Mouse (Mus musculus) olfactory bulb, adult 2 months (tissue): ENCODE data around the gene Mrpl33. TPM values are rescaled to one million over a fixed set of nuclear protein-coding genes. Genes with fewer than 3 reads are reported as not detected.

Experiments used
- H3K27ac ChIP-seq: fragments of 200-500 bp; 2 replicates; pipeline ENCODE4 v1.5.1; 2012; ENCODE audit warnings: low read depth, low read length; ENCODE audit not compliant: insufficient read depth
- H3K4me1 ChIP-seq: fragments of 200-500 bp; 2 replicates; pipeline ENCODE4 v1.6.1; 2012; ENCODE audit warnings: low read length; ENCODE audit not compliant: control insufficient read depth, insufficient read depth
- H3K4me3 ChIP-seq: fragments of 200-500 bp; 2 replicates; pipeline ENCODE4 v1.5.1; 2012; ENCODE audit warnings: mild to moderate bottlenecking, low read depth, low read length, moderate library complexity; ENCODE audit not compliant: insufficient read depth
- CTCF ChIP-seq: fragments of 200-500 bp; IDR thresholded peaks from 2 replicates; pipeline ENCODE4 v1.5.1; 2012; ENCODE audit warnings: low read depth, mild to moderate bottlenecking, low read length, moderate library complexity; ENCODE audit not compliant: insufficient read depth
- POLR2A ChIP-seq: fragments of 200-500 bp; IDR thresholded peaks from 2 replicates; pipeline ENCODE4 v1.6.1; 2012; ENCODE audit warnings: mild to moderate bottlenecking, low read depth, low read length, moderate library complexity; ENCODE audit not compliant: insufficient read depth
- WGBS: fragments of 180-500 bp; shearing (Covaris S2); methylation state at CpG from one replicate; pipeline ENCODE4 v1.1.7; 2018; 5-methylcytosine and 5-hydroxymethylcytosine counted together
- polyA plus RNA-seq: library from polyadenylated mRNA; stranded (reverse); fragments of >200 nt; gene quantifications from 2 replicates; pipeline ENCODE4 v1.2.4, GENCODE M21; 2012; ENCODE audit warnings: low replicate concordance; ENCODE audit not compliant: missing spikeins, insufficient read depth, insufficient read length

Gene Mrpl33
- polyA plus RNA-seq, 1 experiment: not detected

GRCm38 (mm10) chr5:31697644-31698296 is 101.0 kb downstream of the Mrpl33 start, which contains the start of gene Babam2:
Gene Babam2 (plus strand): TSS chr5:31697684.
- under 1% methylated on average over 71 of the region's 71 CpGs for WGBS

DNA sequence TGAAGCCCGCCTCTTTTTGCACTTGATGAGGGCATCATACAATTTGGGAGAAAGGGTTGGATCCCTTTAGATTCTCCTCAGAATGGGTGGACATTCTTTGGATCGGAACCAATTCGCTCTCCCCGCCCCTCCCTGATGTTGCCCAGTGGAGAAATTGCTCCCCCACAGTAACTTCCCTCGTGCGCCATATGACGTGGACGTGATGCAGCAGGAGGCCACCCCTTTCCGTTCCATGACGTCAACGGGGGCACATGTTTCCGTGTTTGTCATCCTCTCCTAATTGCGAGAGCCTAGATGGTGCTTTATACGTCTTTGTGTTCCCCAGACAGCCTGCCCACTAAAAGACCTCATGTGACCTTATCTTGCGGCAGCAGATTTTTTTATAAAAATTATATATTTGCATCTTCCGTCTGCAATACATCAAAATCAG is 101.6 kb downstream of the Mrpl33 start:
- WGBS: under 1% methylated on average over 16 of the region's 16 CpGs
- Histone ChIP-seq H3K27ac (peak overlapping the region; percentile 85), H3K4me1 (0 out of 2 replicates have a peak, but pooled peaks cover 3% of the 10 kb centered on the region), H3K4me3 (peak overlapping the region; percentile 78)
- TF ChIP-seq POLR2A: no peak
- TF ChIP-seq CTCF: no peak

More at GRCm38 (mm10) chr5:31697644-31698296, 101.0 kb downstream of the Mrpl33 start, which contains the start of gene Babam2:
- Histone ChIP-seq H3K27ac (peak within 1 kb of the TSS; percentile 87), H3K4me1 (0 out of 2 replicates have a peak, but pooled peaks cover 3% of the 10 kb centered on the region), H3K4me3 (peak within 1 kb of the TSS; percentile 78)
- TF ChIP-seq POLR2A (peak; percentile 78), CTCF (no peak; the same call in 1 of the 2 replicates)

- WGBS: 20% methylated on average over 4 of the region's 4 CpGs
- no peak overlapping the region; the same call in 1 of the 2 replicates for H3K27ac ChIP-seq
- 0 out of 2 replicates have a peak, but pooled peaks cover 3% of the 10 kb centered on the region for H3K4me1 ChIP-seq
- no peak overlapping the region for H3K4me3 ChIP-seq
- TF ChIP-seq POLR2A: no peak
- TF ChIP-seq CTCF: no peak
Observed at GRCm38 (mm10) chr5:31698931-31699330, 102.2 kb downstream of the Mrpl33 start.

DNA sequence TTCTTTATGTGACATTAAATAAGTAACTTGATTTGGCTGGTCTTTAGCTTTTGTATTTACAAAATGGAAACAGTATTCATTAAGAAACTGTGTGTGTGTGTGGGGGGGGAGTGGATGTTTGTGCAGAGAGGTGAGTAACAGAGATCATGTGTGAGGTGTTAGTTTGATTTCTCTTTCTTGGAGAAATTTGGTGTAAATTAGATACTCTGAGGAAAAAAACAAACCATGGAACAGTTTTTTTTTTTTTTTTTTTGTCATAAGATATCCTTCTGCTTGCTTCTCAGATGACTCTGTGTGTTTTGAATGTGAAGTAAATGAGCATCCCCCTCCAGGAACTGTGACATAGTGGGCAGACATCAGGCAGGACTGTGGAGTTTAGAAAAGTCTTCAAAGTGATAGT is 102.7 kb downstream of the Mrpl33 start:
- Histone ChIP-seq H3K4me3 (no peak overlapping the region), H3K27ac (no peak overlapping the region), H3K4me1 (0 out of 2 replicates have a peak, but pooled peaks cover 3% of the 10 kb centered on the region)
- TF ChIP-seq POLR2A: no peak
- TF ChIP-seq CTCF: no peak

DNA sequence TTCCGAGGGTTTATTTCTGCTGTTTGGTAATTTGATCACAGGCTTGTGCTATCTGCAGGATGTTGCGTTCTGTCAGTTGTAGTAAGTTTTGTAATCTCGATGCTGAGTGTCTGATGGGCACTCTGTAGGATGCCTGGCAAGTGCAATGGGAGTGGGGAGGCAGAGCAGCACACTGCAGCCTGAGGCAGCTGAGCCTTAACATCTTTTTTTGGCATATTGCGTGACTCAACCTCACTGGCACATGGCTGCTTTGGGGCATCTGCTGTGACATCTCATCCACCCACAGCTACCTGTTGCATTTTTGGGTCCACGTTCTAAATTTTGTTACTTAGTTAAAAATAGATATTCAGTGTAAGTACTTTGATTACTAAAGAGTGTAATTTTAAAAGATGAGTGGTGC is 108.2 kb downstream of the Mrpl33 start:
- whole genome bisulfite sequencing: 76% methylated on average over 5 of the region's 5 CpGs
- Histone ChIP-seq H3K4me1 (peaks cover 3% of the 10 kb centered on the region; the same call in 1 of the 2 replicates), H3K4me3 (no peak overlapping the region), H3K27ac (no peak overlapping the region; the same call in 1 of the 2 replicates)
- TF ChIP-seq CTCF (no peak), POLR2A (no peak)

GRCm38 (mm10) chr5:31706826-31707225 is 110.1 kb downstream of the Mrpl33 start:
- Histone ChIP-seq H3K4me1 (peaks cover 3% of the 10 kb centered on the region; the same call in 1 of the 2 replicates), H3K4me3 (no peak overlapping the region), H3K27ac (no peak overlapping the region)
- TF ChIP-seq CTCF (no peak), POLR2A (no peak)
- 79% methylated on average over 4 of the region's 4 CpGs for WGBS

GRCm38 (mm10) chr5:31709389-31709788 is 112.7 kb downstream of the Mrpl33 start:
- Histone ChIP-seq H3K27ac (no peak overlapping the region), H3K4me3 (no peak overlapping the region), H3K4me1 (peaks cover 3% of the 10 kb centered on the region; the same call in 1 of the 2 replicates)
- 89% methylated on average over 1 of the region's 1 CpGs for WGBS
- TF ChIP-seq POLR2A: no peak
- no peak for TF ChIP-seq CTCF

GRCm38 (mm10) chr5:31713280-31713711 is 116.6 kb downstream of the Mrpl33 start:
- Histone ChIP-seq H3K4me3 (no peak overlapping the region), H3K27ac (no peak overlapping the region), H3K4me1 (no peaks in the 10 kb centered on the region)
- WGBS: 74% methylated on average over 2 of the region's 2 CpGs
- no peak for TF ChIP-seq POLR2A
- no peak for TF ChIP-seq CTCF

GRCm38 (mm10) chr5:31713841-31714264 is 117.1 kb downstream of the Mrpl33 start:
- WGBS: 89% methylated on average over 5 of the region's 5 CpGs
- Histone ChIP-seq H3K27ac (no peak overlapping the region), H3K4me1 (no peaks in the 10 kb centered on the region), H3K4me3 (no peak overlapping the region)
- no peak for TF ChIP-seq CTCF
- no peak for TF ChIP-seq POLR2A

Other genes with a start within 250 kb of the Mrpl33 start
- not detected in 2 replicates for gene Zfp512, start 144.5 kb upstream of the Mrpl33 start, polyA plus RNA-seq
- not detected in 2 replicates for gene 4930548H24Rik, start 111.2 kb upstream of the Mrpl33 start, polyA plus RNA-seq
- not detected in 2 replicates for gene Gpn1, start 102.2 kb upstream of the Mrpl33 start, polyA plus RNA-seq
- gene Slc4a1ap, start 69.9 kb upstream of the Mrpl33 start, polyA plus RNA-seq: not detected in 2 replicates
- gene Supt7l, start 69.1 kb upstream of the Mrpl33 start, polyA plus RNA-seq: not detected in 2 replicates
- not detected in 2 replicates for gene Rbks, start 100.7 kb downstream of the Mrpl33 start, polyA plus RNA-seq
- not detected in 2 replicates for gene Babam2, start 100.7 kb downstream of the Mrpl33 start, polyA plus RNA-seq